8 mouse cellular contexts compared by ENCODE assay signal in genomic region chr1:86442832-86443231, GRCm38 (mm10). TPM values are rescaled to one million over a fixed set of nuclear protein-coding genes. Genes with fewer than 3 reads are reported as not detected.
A peak's percentile ranks its signal among the peaks of the same experiment; 100 is the strongest.
DNase-seq lines count a peak whose midpoint lies in the region; ATAC-seq and TF ChIP-seq lines count a peak whose summit lies in the region.

No protein-coding gene starts in this region.

- H3K27ac ChIP-seq in heart, embryonic 13.5 days (replicated peaks), result peak overlapping the region; percentile 100
- peak overlapping the region; percentile 100 for H3K27ac ChIP-seq in forebrain, embryonic 14.5 days (ENCODE audit: low read depth, low read length)
- peak overlapping the region; percentile 94 for H3K27ac ChIP-seq in liver, postnatal 0 days (ENCODE audit: low read depth)

- H3K4me3 ChIP-seq in heart, embryonic 13.5 days, result peak overlapping the region; percentile 56
- peak overlapping the region; percentile 43 for H3K4me3 ChIP-seq in forebrain, embryonic 14.5 days (ENCODE audit: low read depth, low read length)
- H3K4me3 ChIP-seq in liver, postnatal 0 days (ENCODE audit: low read depth, low read length), result peak overlapping the region; percentile 59

- H3K9me3 ChIP-seq in heart, embryonic 13.5 days, result no peaks in the 10 kb centered on the region
- H3K9me3 ChIP-seq in forebrain, embryonic 14.5 days (replicated peaks; ENCODE audit: control insufficient read depth, low read length), result no peaks in the 10 kb centered on the region
- no peaks in the 10 kb centered on the region for H3K9me3 ChIP-seq in liver, postnatal 0 days (ENCODE audit: low read length)

- peaks cover 62% of the 10 kb centered on the region for H3K4me1 ChIP-seq in heart, embryonic 13.5 days
- H3K4me1 ChIP-seq in forebrain, embryonic 14.5 days (ENCODE audit: control insufficient read depth, insufficient read depth, low read length), result peaks cover 18% of the 10 kb centered on the region
- H3K4me1 ChIP-seq in liver, postnatal 0 days (ENCODE audit: insufficient read depth), result peaks cover 43% of the 10 kb centered on the region

- H3K27me3 ChIP-seq in heart, embryonic 13.5 days (replicated peaks), result no peaks in the 10 kb centered on the region
- no peaks in the 10 kb centered on the region for H3K27me3 ChIP-seq in forebrain, embryonic 14.5 days (replicated peaks; ENCODE audit: control insufficient read depth, insufficient read depth, low read length)
- no peaks in the 10 kb centered on the region for H3K27me3 ChIP-seq in liver, postnatal 0 days (ENCODE audit: insufficient read depth, low read length)

- TF ChIP-seq EP300 in liver, postnatal 0 days (IDR thresholded peaks at IDR 0.05; ENCODE audit: low read depth), result no peak

- DNase-seq in heart, adult 8-10 months (ENCODE audit: low spot score), result no peak
- DNase-seq in ES-CJ7 (ENCODE audit: low read depth, low spot score), result peak; percentile 65
- DNase-seq in forebrain, embryonic 14.5 days (ENCODE audit: low spot score), result no peak
- DNase-seq in liver, postnatal 0 days, result no peak
- no peak for DNase-seq in frontal cortex, postnatal 36 days (ENCODE audit: low spot score in 2 of 2)
- no peak for DNase-seq in frontal cortex, adult 2 months (ENCODE audit: extremely low spot score in 1 of 2, low spot score in 1 of 2)
- DNase-seq in thymus, adult 18-20 months, result no peak

- WGBS in heart, embryonic 13.5 days, result 5% methylated on average over 24 of the region's 24 CpGs
- under 1% methylated on average over 24 of the region's 24 CpGs for WGBS in forebrain, embryonic 14.5 days
- WGBS in liver, postnatal 0 days (ENCODE audit: insufficient replicate concordance), result 5% methylated on average over 24 of the region's 24 CpGs

- peak overlapping the region; percentile 93 for H3K4me2 ChIP-seq in heart, embryonic 13.5 days
- peak overlapping the region; percentile 84 for H3K4me2 ChIP-seq in forebrain, embryonic 14.5 days (ENCODE audit: low read length)
- peak overlapping the region; percentile 95 for H3K4me2 ChIP-seq in liver, postnatal 0 days (ENCODE audit: low read depth, low read length)

- no peaks in the 10 kb centered on the region for H3K36me3 ChIP-seq in heart, embryonic 13.5 days
- H3K36me3 ChIP-seq in forebrain, embryonic 14.5 days (ENCODE audit: control insufficient read depth, insufficient read depth, low read length), result no peaks in the 10 kb centered on the region
- H3K36me3 ChIP-seq in liver, postnatal 0 days (replicated peaks; ENCODE audit: insufficient read depth, low read length), result no peaks in the 10 kb centered on the region

- peak overlapping the region; percentile 88 for H3K9ac ChIP-seq in heart, embryonic 13.5 days
- peak overlapping the region; percentile 97 for H3K9ac ChIP-seq in forebrain, embryonic 14.5 days (ENCODE audit: low read length)
- peak overlapping the region; percentile 73 for H3K9ac ChIP-seq in liver, postnatal 0 days (replicated peaks)

- TF ChIP-seq CTCF in liver, postnatal 0 days (IDR thresholded peaks at IDR 0.05; ENCODE audit: low read depth), result no peak

- ATAC-seq in heart, embryonic 13.5 days (ENCODE audit: extremely low read depth, insufficient number of reproducible peaks, low FRiP score, low TSS enrichment), result no peak
- no peak for ATAC-seq in forebrain, embryonic 14.5 days
- ATAC-seq in liver, postnatal 0 days, result peak; percentile 21

RNA-seq across cellular contexts. Expression of gene Tex44, which starts 16.7 kb away (rescaled TPM):
- polyA plus RNA-seq in heart, embryonic 13.5 days (2015; fragmentation: Nextera tagmentation; extraction: Ambion mirVana), result not detected in 2 replicates
- not detected for total RNA-seq in heart, adult 8-10 months (2022)
- not detected in 2 replicates for polyA plus RNA-seq in forebrain, embryonic 14.5 days (2014; fragmentation: Nextera tagmentation; extraction: Ambion mirVana)
- not detected in 2 replicates for polyA plus RNA-seq in liver, postnatal 0 days (2015; fragmentation: Nextera tagmentation; extraction: Ambion mirVana)
- not detected in 2 replicates for polyA plus RNA-seq in frontal cortex, adult 2 months (2012; rRNA removed)

RNA-seq across cellular contexts. Expression of gene Nmur1, which starts 16.8 kb away (rescaled TPM):
- polyA plus RNA-seq in heart, embryonic 13.5 days (2015; fragmentation: Nextera tagmentation; extraction: Ambion mirVana), result not detected in 2 replicates
- not detected for total RNA-seq in heart, adult 8-10 months (2022)
- polyA plus RNA-seq in forebrain, embryonic 14.5 days (2014; fragmentation: Nextera tagmentation; extraction: Ambion mirVana), result not detected in 2 replicates
- polyA plus RNA-seq in liver, postnatal 0 days (2015; fragmentation: Nextera tagmentation; extraction: Ambion mirVana), result not detected in 2 replicates
- polyA plus RNA-seq in frontal cortex, adult 2 months (2012; rRNA removed), result 0.38 and 0.54 TPM in 2 replicates
